Mouse (Mus musculus): ENCODE results near the gene Rtkn.

Rtkn gene

DNA sequence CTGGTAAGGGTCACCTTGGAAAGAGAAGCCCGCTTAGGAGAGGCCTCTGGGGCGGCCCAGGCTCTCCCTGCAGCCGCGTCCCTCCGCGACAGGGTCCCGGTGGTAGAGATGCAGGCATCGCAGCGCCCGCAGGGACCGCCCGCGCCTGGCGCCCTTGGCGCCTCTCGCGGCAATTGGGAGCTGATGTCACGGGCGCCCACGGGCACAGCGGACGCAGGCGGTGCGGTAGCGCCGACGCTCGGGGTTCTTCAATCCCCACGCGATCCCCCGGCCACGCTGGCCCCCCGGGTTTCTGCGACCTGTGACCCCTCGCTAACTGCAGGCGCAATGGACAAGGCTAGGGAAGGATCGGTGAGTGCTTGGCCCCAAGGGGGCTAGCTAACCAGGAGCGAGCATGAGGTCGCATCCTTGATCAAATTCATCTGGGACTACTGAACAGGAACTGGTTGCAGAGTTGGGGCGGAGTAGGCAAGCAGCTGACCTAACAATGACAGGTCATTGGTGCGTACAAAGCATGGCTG, 7.0 kb downstream of the Rtkn start:
- TF ChIP-seq GATA4 (IDR thresholded peaks at IDR 0.05; ENCODE audit: insufficient replicate concordance, low read length), result no peak

DNA sequence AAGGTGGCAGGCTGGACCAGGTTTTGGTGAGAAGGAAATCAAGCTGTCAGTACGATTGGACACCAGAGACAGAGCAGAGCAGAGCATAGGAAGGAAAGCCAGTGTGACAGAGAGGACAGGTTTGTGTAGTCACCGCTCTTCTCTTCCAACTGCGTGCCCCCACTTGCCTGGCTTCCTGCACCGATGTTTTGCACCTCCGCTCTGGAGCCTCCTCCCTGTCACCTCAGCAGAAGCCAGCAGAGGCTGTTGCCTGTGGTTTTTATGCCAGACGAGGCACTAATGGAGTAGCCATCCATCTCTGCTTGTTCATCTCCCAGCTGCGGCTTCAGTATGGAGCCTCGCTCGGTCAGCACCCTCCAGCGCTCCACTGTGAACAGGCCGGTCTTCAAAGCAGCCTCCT, 7.6 kb downstream of the Rtkn start:
- TF ChIP-seq GATA4 (IDR thresholded peaks at IDR 0.05; ENCODE audit: insufficient replicate concordance, low read length), result no peak

DNA sequence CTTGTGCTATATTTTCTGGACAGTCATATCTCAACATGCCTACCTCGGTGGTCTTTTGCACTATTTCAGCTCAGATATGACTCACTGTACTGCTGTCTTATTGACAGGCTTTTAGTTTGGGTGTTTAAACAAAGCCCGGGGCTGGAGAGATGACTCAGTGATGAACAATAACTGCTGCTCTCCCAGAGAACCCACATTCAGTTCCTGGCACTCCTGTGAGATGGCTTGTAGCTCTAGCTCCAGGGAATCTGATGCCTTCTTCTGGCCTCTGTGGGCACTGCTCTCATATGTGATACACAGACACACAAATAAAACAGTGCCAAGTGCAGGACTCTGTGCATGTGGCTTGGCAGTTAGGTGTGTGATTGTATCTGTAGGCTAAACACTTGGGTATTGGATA, 9.9 kb downstream of the Rtkn start:
- TF ChIP-seq GATA4 (IDR thresholded peaks at IDR 0.05; ENCODE audit: insufficient replicate concordance, low read length), result no peak

DNA sequence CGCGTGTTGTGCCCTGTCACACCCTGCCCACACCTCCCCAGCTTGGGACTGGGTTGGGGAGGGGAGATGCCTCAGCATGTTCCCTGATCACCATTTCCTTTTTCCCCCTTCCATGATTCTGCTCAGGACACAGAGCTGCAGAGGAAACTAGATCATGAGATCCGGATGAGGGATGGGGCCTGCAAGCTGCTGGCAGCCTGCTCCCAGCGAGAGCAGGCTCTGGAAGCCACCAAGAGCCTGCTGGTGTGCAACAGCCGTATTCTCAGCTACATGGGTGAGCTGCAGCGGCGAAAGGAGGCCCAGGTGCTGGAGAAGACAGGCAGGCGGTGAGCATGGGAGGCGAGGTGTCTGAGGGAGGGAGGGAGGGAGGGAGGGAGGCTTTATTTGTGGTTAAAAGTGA, 10.5 kb downstream of the Rtkn start:
- TF ChIP-seq GATA4 (IDR thresholded peaks at IDR 0.05; ENCODE audit: insufficient replicate concordance, low read length), result peak; percentile 11; the same call in 1 of the 2 replicates

DNA sequence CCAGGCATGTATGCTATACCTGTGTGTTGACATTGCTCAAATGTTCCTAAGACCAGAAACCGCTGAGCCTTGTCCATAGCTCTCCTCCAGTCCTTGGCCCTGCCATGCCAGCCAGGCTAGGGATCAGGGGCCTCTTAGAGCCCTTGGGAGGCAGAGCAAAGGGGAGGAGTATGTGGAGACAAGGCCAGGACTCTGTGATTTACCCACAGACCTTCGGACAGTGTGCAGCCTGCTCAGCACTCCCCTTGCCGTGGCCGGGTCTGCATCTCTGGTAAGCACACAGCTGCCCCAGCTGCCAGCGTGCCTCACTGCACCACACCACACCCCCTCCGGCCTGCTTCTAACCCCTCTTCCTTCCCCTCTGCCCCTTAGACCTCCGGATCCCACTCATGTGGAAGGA, 12.0 kb downstream of the Rtkn start:
- TF ChIP-seq GATA4 (IDR thresholded peaks at IDR 0.05; ENCODE audit: insufficient replicate concordance, low read length), result no peak

DNA sequence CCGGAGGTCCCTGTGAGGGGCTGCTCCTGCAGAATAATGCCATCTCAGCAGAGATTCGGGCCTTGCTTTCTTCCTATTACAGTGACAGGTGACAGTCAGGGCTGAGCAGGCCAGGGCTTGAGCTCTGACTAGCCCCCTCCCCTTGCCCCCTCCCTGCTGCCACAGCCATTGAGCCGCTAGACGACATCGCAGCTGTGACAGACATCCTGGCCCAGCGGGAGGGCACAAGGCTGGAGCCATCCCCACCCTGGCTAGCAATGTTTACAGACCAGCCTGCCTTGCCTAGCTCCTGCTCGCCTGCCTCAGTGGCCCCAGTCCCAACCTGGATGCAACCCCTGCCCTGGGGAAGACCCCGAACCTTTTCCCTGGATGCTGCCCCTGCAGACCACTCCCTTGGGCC, 16.5 kb downstream of the Rtkn start:
- no peak for TF ChIP-seq GATA4 (IDR thresholded peaks at IDR 0.05; ENCODE audit: insufficient replicate concordance, low read length)

DNA sequence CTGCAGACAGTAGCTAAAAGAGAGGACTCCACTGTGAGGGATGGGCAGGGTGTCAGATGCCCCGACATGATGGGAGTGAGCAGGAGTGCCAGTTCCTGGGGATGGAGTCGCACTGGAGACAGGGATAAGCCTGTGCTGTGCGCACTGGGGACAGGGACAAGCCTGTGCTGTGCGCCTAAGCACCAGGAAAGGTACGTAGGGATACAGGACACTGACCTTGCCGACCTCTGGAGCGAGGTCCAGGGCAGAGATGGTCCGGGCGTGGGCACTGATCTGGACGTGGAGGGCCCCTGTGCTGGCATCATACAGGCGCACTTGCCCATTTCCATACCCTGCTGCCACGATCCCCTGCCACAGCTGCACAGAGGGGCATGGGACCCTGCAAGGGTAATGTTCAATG, 17.8 kb downstream of the Rtkn start:
- TF ChIP-seq GATA4 (IDR thresholded peaks at IDR 0.05; ENCODE audit: insufficient replicate concordance, low read length), result no peak

DNA sequence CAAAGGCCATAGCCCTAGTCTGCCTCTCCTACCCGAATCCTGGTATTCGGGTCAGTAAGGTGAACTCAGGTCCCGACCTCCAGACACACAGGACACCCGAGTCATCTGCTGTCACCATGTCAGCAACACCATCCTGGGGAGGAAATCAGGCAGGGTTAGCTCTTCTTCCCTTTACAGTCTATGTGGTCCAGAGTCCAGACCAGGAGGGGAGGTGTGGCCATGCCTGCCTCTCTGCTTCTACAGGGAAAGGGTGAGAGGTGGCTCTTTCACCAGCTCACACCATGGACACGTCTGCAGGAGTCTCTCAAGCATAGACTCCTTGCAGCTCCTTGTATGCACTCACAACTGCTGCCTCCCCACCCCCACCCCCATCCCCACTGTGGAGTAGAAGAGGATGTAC, 18.2 kb downstream of the Rtkn start:
- TF ChIP-seq GATA4 (IDR thresholded peaks at IDR 0.05; ENCODE audit: insufficient replicate concordance, low read length), result no peak

DNA sequence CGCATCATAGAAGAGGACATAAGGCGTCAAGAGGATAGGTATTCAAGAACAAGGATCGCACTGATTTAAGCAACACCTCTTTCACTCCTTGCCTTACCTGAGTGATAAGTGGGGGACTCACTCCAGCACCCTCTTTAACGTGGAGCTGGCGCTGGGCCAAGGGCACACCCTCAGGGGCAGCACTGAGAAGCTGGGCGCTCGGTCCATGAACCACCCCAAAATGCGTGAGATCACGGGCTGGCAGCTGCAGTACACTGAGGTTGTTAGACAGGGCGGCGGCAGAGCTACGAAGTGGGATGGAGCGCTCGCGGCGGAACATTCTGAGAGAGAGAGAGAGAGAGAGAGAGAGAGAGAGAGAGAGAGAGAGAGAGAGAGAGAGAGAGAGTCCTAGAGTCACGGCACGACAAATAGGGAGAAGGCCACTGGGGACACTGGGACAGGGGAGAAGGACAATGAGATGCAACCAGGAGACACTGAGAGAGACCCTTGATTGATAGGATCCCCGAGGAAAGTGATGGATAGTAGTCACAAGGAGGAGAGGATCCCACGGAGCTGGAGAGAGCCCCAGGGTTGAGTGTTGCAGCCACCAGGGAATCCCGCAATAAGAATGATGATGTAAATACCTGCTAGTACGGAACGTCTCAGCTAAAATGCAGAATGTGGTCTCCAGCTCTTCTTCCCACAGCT, 20.4 kb downstream of the Rtkn start:
- TF ChIP-seq GATA4 (IDR thresholded peaks at IDR 0.05; ENCODE audit: insufficient replicate concordance, low read length), result no peak

DNA sequence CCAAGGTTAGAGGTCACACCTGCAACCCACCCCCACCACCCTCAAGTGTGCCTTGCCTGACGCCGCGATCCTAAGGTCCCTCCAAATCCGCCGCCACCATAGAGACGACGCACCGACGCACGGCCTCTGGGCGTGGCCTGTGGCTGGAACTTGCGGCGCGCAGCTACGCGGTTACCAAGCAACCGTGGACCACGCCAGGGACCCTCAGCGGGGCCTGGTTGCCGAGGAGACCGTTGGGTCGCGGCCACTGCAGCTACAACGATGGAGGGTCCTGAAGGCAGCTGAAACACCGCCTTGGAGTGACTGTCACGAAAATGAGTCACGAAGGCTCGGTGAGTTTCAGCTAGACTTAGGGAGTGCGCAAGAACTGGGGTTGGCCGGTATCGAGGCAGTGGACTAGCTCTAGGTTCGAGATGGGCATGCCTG, 21.0 kb downstream of the Rtkn start, which contains the start of the genes Wdr54 and 1700003E16Rik:
Wdr54 (minus strand) TSS at position 139 of the 426 bp plus-strand sequence.
1700003E16Rik (plus strand) TSS at position 146 of the 426 bp plus-strand sequence.
- TF ChIP-seq GATA4 (IDR thresholded peaks at IDR 0.05; ENCODE audit: insufficient replicate concordance, low read length), result no peak

DNA sequence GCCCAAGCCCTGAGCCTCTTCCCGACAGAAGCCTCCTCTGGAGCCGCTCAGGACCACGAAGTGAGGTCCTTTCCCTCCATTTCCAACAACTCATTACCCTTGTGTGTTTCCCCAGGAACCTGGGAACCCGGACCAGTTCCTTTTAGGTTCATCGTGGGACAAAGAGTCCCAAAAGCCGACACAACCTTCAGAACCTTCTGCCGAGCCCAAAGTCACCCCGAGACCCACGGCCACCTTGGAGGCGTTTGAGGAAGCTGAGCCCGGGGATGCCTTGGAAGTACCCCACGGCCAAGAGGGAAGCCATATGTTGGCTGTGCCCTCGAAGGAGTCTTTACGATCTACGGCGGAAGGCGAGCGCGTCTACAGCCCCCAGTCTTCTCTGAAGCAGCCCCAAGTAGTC, 26.2 kb downstream of the Rtkn start:
- no peak for TF ChIP-seq GATA4 (IDR thresholded peaks at IDR 0.05; ENCODE audit: insufficient replicate concordance, low read length)

DNA sequence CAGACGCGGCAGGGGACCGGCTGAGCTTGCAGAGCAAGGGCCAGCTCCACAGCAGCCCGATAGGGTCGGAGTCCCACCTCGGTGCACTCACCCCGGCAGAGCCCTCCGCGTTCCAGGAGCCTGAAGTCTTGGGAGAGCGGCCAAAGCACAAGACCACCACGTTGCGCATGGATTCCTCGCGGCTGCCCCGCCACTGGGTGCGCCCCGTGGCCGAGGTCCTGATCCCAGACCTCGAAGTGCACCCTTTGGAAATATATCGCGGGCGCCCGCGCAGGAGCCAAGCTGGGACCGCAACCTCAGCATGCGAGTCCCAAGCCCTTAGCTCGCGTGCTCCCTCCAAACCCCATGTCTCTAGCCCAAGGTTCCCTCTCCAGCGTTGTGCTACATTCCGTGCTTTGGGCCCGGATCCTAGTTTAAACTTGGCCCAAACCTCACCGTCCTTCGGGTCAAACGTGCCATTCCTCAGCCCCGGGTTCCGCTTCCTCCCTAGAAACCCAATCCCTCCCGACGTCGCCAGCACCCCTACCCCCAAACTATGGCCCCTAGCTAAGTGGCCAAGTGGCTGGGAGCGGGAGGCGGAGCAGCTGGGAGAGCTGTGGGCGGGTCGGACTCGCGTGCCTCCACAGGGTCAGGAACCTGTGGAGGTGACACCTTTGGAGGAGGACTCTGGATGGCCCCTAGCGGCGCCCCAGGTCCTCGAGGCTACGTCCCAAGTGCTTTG, 26.8 kb downstream of the Rtkn start:
- TF ChIP-seq GATA4 (IDR thresholded peaks at IDR 0.05; ENCODE audit: insufficient replicate concordance, low read length), result no peak

DNA sequence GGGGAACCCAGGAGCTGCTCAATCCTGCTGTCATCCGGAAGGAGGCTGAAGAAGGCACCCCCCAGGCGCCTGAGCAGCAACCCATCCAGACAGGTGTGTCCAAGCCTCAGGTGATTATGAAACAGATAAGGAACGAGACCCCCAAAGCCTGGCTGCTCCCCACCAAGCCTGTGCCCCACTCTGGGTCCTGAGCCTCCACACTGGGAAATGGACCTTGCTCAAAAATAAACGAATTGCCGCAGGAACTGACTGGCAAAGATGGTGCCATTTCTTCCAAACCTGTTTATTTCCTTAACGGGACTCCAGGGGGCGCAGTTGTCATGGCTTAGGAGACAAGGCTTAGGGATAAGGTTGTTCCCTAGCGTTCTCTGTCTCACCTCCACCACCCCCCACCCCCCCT, 27.4 kb downstream of the Rtkn start:
- TF ChIP-seq GATA4 (IDR thresholded peaks at IDR 0.05; ENCODE audit: insufficient replicate concordance, low read length), result no peak

DNA sequence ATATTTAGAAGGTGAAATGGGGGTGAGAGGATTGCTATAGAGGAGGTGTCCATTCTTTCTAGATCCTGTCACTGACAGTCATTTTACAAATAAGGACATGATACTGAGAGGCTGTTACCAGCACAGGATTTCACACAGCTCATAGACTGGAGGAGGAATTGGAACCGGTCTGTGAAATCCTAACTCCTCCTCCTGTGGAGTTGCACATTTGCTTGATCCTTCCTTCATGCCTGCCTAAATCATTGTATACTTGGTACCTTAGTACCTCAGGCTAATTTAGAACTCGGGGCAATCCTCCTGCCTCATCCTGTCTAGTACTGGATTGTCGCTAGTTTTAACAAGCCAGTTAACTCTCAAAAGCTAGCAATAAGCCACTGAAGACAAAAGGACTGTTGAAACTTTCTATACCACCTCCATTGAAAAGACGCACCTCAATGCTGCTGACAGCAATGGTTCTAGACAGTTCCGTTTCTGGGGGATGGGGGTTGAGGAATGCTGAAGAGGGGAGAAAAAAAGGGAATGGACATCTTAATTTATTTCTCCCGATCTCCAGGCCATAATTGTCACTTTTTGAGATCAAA, 29.9 kb downstream of the Rtkn start:
- TF ChIP-seq GATA4 (IDR thresholded peaks at IDR 0.05; ENCODE audit: insufficient replicate concordance, low read length), result no peak

DNA sequence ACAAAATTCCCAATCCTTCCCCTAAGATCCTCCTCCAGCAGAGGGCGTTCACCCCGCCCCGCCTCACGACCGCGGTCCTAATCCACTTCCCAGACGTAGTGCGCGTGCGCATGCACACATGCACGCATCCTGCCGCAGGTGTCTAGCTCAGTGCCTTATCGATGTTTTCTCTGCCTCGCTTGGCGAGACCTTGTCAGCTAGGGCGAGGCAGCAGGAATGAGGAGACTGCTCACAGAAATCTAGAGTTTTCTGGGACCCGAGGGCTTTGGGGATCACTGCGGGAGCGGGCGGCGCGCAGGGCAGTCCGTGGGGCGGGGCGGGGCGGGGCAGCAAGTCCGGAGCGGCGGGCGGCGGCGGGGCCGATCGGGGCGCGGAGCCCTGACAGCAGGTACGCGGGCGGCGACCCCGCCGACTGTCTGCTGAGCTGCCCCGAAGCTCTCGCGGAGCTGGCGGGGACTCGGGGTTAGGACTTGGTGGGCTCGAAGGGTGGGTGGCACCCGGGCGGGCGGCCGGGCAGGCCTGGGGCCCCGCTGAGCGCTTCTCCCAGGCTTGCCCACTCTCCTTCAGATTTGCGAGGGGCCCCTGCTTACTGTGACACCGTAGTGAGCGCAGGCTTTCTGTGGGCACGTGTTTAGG, 30.5 kb downstream of the Rtkn start, which contains the start of gene Dctn1:
Dctn1 (plus strand) TSS at position 314 of the 636 bp plus-strand sequence.
- peak; percentile 56; the same call in 1 of the 2 replicates for TF ChIP-seq GATA4 (IDR thresholded peaks at IDR 0.05; ENCODE audit: insufficient replicate concordance, low read length)

All from liver, adult (tissue).